In genomic region chr7:37916762-37917439, GRCm38 (mm10) we compare ENCODE assay signal across 15 mouse cellular contexts.
DNase-seq lines count a peak whose midpoint lies in the region; ATAC-seq and TF ChIP-seq lines count a peak whose summit lies in the region.
"Had no signal": no experiment of that assay in that cellular context is flagged by ENCODE, and none has a peak within 500 bp of the region (broad histone marks: within the 10 kb centered on the region; RNA-seq: fewer than 3 reads in every experiment).

No protein-coding gene starts in this region.

- no peak for ATAC-seq in hindbrain, embryonic 11.5 days (ENCODE audit: low FRiP score)
- no peak for ATAC-seq in CD4-positive, CD25-positive, alpha-beta regulatory T cell, adult 4 months
- ATAC-seq: inflammation-experienced regulatory T-cells, adult 6 months had no signal

- no peak overlapping the region for H3K4me2 ChIP-seq in hindbrain, embryonic 11.5 days (replicated peaks; ENCODE audit: low read depth, low read length)
- H3K4me2 ChIP-seq: lung, embryonic 15.5 days; stomach, embryonic 15.5 days had no signal

- no peak for DNase-seq in hindbrain, embryonic 10.5 days (ENCODE audit: low spot score)
- no peak for DNase-seq in hindbrain, embryonic 11.5 days (ENCODE audit: low spot score)
- peak; percentile 52 for DNase-seq in brain, adult 2 months (ENCODE audit: low read depth, low spot score)
- peak; percentile 28 to 32 for DNase-seq in layer of hippocampus, postnatal 36 days
- DNase-seq in thymus, postnatal 14 days, result no peak
- DNase-seq in kidney, adult 2 months, result no peak
- DNase-seq: cerebellum, adult 8-10 months; heart, adult 11 months; kidney, postnatal 10 days; thymus, postnatal 36 days had no signal

- 68% methylated on average over 18 of the region's 18 CpGs for WGBS in hindbrain, embryonic 10.5 days
- WGBS in hindbrain, embryonic 11.5 days, result 71% methylated on average over 18 of the region's 18 CpGs
- WGBS in kidney, adult 2 months, result 76% methylated on average over 18 of the region's 18 CpGs

- no peak for TF ChIP-seq POLR2A in kidney, adult 2 months (IDR thresholded peaks at IDR 0.05; ENCODE audit: low read depth, low read length)

- H3K4me3 ChIP-seq in hindbrain, embryonic 10.5 days, result no peak overlapping the region
- no peak overlapping the region for H3K4me3 ChIP-seq in hindbrain, embryonic 11.5 days (ENCODE audit: low read depth, low read length)
- peak overlapping the region; percentile 29; the same call in 1 of the 2 replicates for H3K4me3 ChIP-seq in E14TG2a.4 (replicated peaks; ENCODE audit: low read length)
- no peak overlapping the region for H3K4me3 ChIP-seq in kidney, adult 2 months (ENCODE audit: insufficient read depth, low read depth, low read length)
- H3K4me3 ChIP-seq: lung, embryonic 15.5 days; stomach, embryonic 15.5 days had no signal

- H3K4me1 ChIP-seq in hindbrain, embryonic 10.5 days (replicated peaks), result peaks cover 15% of the 10 kb centered on the region
- no peaks in the 10 kb centered on the region; the same call in 1 of the 2 replicates for H3K4me1 ChIP-seq in hindbrain, embryonic 11.5 days (replicated peaks; ENCODE audit: control insufficient read depth, insufficient read depth, low read length)
- H3K4me1 ChIP-seq in E14TG2a.4 (replicated peaks; ENCODE audit: low read depth, low read length), result peaks cover 28% of the 10 kb centered on the region
- H3K4me1 ChIP-seq in kidney, adult 2 months (ENCODE audit: control insufficient read depth, insufficient read depth, low read length), result no peaks in the 10 kb centered on the region
- H3K4me1 ChIP-seq: lung, embryonic 15.5 days had no signal

- no peaks in the 10 kb centered on the region for H3K36me3 ChIP-seq in hindbrain, embryonic 10.5 days
- no peaks in the 10 kb centered on the region for H3K36me3 ChIP-seq in hindbrain, embryonic 11.5 days (ENCODE audit: control insufficient read depth, insufficient read depth, low read length)
- H3K36me3 ChIP-seq in E14TG2a.4 (ENCODE audit: insufficient read depth, low read length), result no peaks in the 10 kb centered on the region
- H3K36me3 ChIP-seq in kidney, adult 2 months (ENCODE audit: control insufficient read depth, insufficient read depth, low read length), result no peaks in the 10 kb centered on the region
- H3K36me3 ChIP-seq: lung, embryonic 15.5 days; stomach, embryonic 15.5 days had no signal

- no peaks in the 10 kb centered on the region for H3K9me3 ChIP-seq in hindbrain, embryonic 10.5 days
- H3K9me3 ChIP-seq in hindbrain, embryonic 11.5 days (ENCODE audit: control insufficient read depth, low read length), result no peaks in the 10 kb centered on the region
- peaks cover 7% of the 10 kb centered on the region; the same call in 1 of the 2 replicates for H3K9me3 ChIP-seq in E14TG2a.4 (ENCODE audit: low read length)
- H3K9me3 ChIP-seq: lung, embryonic 15.5 days; stomach, embryonic 15.5 days had no signal

- TF ChIP-seq CTCF in E14TG2a.4 (conservative IDR thresholded peaks at IDR 0.05; ENCODE audit: low read length), result no peak
- no peak for TF ChIP-seq CTCF in kidney, adult 2 months (conservative IDR thresholded peaks at IDR 0.05; ENCODE audit: insufficient read depth, insufficient read length, low read depth, low read length)

- no peaks in the 10 kb centered on the region for H3K27me3 ChIP-seq in hindbrain, embryonic 10.5 days (ENCODE audit: insufficient read depth, poor library complexity, severe bottlenecking)
- H3K27me3 ChIP-seq in hindbrain, embryonic 11.5 days (ENCODE audit: control insufficient read depth, insufficient read depth, low read length), result no peaks in the 10 kb centered on the region
- H3K27me3 ChIP-seq in E14TG2a.4 (ENCODE audit: insufficient read depth, low read length), result peaks cover 15% of the 10 kb centered on the region
- H3K27me3 ChIP-seq in kidney, adult 2 months (replicated peaks; ENCODE audit: control insufficient read depth, insufficient read depth, low read length), result no peaks in the 10 kb centered on the region
- H3K27me3 ChIP-seq: lung, embryonic 15.5 days; stomach, embryonic 15.5 days had no signal

- no peak overlapping the region for H3K9ac ChIP-seq in hindbrain, embryonic 11.5 days (ENCODE audit: low read depth, low read length)
- H3K9ac ChIP-seq: lung, embryonic 15.5 days; stomach, embryonic 15.5 days had no signal

- 0 out of 2 replicates have a peak overlapping the region, but pooled peaks have one; percentile 23 for H3K27ac ChIP-seq in hindbrain, embryonic 10.5 days
- H3K27ac ChIP-seq in hindbrain, embryonic 11.5 days (ENCODE audit: low read depth, low read length), result no peak overlapping the region
- H3K27ac ChIP-seq in kidney, adult 2 months (ENCODE audit: insufficient read depth, low read depth, low read length), result no peak overlapping the region
- H3K27ac ChIP-seq: lung, embryonic 15.5 days; stomach, embryonic 15.5 days had no signal

Comparison
In these comparisons a context has a peak if more than half of its experiments do, and no peak if none do; other contexts are left out.
1. DNase-seq: peak in brain, adult 2 months (single experiment) and layer of hippocampus, postnatal 36 days (2 of 2); none in hindbrain, embryonic 10.5 days (single experiment), hindbrain, embryonic 11.5 days (single experiment), thymus, postnatal 14 days (single experiment) and kidney, adult 2 months (single experiment).